Comparison of ENCODE assay signal across 8 mouse cellular contexts in the genomic region with DNA sequence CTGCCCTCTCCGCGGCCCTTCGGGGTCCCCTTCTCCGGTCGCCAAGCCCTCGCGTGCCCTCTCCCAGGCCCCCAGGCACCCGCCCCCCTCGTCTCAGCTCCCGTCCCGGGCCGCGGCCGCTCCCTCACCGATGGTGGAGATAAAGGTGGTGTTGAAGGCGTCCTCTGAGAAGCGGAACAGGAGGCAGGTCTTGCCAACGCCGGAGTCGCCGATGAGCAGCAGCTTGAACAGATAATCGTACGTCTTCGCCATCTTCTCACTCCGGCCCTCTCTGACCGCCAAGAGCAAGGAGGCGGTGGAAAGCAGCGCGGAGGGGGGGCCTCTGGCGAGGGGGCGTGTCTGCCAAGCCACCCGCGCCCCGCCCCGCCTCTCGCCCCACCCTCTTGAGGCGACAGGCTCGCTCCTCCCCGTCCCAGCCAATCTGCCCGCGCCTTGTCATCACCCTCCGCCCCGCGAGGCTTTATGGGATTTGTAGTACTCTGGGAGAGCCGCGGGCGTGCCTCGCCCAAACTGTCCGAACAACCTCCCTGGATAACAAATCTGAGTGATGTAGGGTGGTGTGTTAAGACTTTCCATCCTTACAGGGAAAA. TPM values are rescaled to one million over a fixed set of nuclear protein-coding genes. Genes with fewer than 3 reads are reported as not detected.
DNase-seq lines count a peak whose midpoint lies in the region; ATAC-seq and TF ChIP-seq lines count a peak whose summit lies in the region.

A gene (minus strand): TSS at position 306 of the 590 bp plus-strand sequence.

- 0 out of 2 replicates have a peak, but pooled peaks have one; percentile 33 for TF ChIP-seq EP300 in heart, adult 2 months (IDR thresholded peaks at IDR 0.05; ENCODE audit: insufficient read depth, low read depth, low read length)

- peak within 1 kb of the TSS; percentile 84 for H3K27ac ChIP-seq in embryonic facial prominence, embryonic 14.5 days (replicated peaks; ENCODE audit: low read depth, low read length)
- peak within 1 kb of the TSS; percentile 81 for H3K27ac ChIP-seq in heart, adult 2 months
- peak within 1 kb of the TSS; percentile 74 for H3K27ac ChIP-seq in limb, embryonic 13.5 days
- H3K27ac ChIP-seq in midbrain, embryonic 16.5 days (ENCODE audit: low read length): peak within 1 kb of the TSS; percentile 93

- H3K4me1 ChIP-seq in embryonic facial prominence, embryonic 14.5 days (ENCODE audit: control insufficient read depth, insufficient read depth, low read length): peaks cover 16% of the 10 kb centered on the region
- peaks cover 15% of the 10 kb centered on the region for H3K4me1 ChIP-seq in heart, adult 2 months (ENCODE audit: control insufficient read depth, insufficient read depth, low read length)
- H3K4me1 ChIP-seq in limb, embryonic 13.5 days: peaks cover 21% of the 10 kb centered on the region
- peaks cover 21% of the 10 kb centered on the region for H3K4me1 ChIP-seq in midbrain, embryonic 16.5 days (ENCODE audit: control insufficient read depth, insufficient read depth, low read length)

- H3K9ac ChIP-seq in embryonic facial prominence, embryonic 14.5 days (ENCODE audit: low read depth, low read length): peak within 1 kb of the TSS; percentile 94
- H3K9ac ChIP-seq in heart, adult 2 months (ENCODE audit: low read depth, low read length): peak within 1 kb of the TSS; percentile 89
- peak within 1 kb of the TSS; percentile 92 for H3K9ac ChIP-seq in limb, embryonic 13.5 days
- H3K9ac ChIP-seq in midbrain, embryonic 16.5 days (ENCODE audit: low read depth, low read length): peak within 1 kb of the TSS; percentile 95

- H3K9me3 ChIP-seq in embryonic facial prominence, embryonic 14.5 days (ENCODE audit: control insufficient read depth, low read length): no peaks in the 10 kb centered on the region
- H3K9me3 ChIP-seq in limb, embryonic 13.5 days: no peaks in the 10 kb centered on the region
- H3K9me3 ChIP-seq in midbrain, embryonic 16.5 days (replicated peaks; ENCODE audit: control insufficient read depth, low read length, poor library complexity, severe bottlenecking): no peaks in the 10 kb centered on the region

- H3K36me3 ChIP-seq in embryonic facial prominence, embryonic 14.5 days (ENCODE audit: control insufficient read depth, insufficient read depth, low read length): no peaks in the 10 kb centered on the region
- H3K36me3 ChIP-seq in heart, adult 2 months (ENCODE audit: control insufficient read depth, insufficient read depth, low read length): peaks cover 24% of the 10 kb centered on the region
- H3K36me3 ChIP-seq in limb, embryonic 13.5 days: no peaks in the 10 kb centered on the region
- H3K36me3 ChIP-seq in midbrain, embryonic 16.5 days (ENCODE audit: control insufficient read depth, insufficient read depth, low read length): no peaks in the 10 kb centered on the region

- peak within 1 kb of the TSS; percentile 95 for H3K4me3 ChIP-seq in embryonic facial prominence, embryonic 14.5 days (ENCODE audit: low read depth, low read length)
- peak within 1 kb of the TSS; percentile 78 for H3K4me3 ChIP-seq in heart, adult 2 months
- H3K4me3 ChIP-seq in limb, embryonic 13.5 days: peak within 1 kb of the TSS; percentile 90
- peak within 1 kb of the TSS; percentile 94 for H3K4me3 ChIP-seq in midbrain, embryonic 16.5 days (ENCODE audit: low read depth, low read length)

- H3K4me2 ChIP-seq in embryonic facial prominence, embryonic 14.5 days (ENCODE audit: low read depth, low read length): peak within 1 kb of the TSS; percentile 88
- H3K4me2 ChIP-seq in limb, embryonic 13.5 days (replicated peaks): peak within 1 kb of the TSS; percentile 90
- peak within 1 kb of the TSS; percentile 90 for H3K4me2 ChIP-seq in midbrain, embryonic 16.5 days (ENCODE audit: low read length)

- peak; percentile 96 for DNase-seq in 3T3-L1 (ENCODE audit: low read depth, low spot score)
- peak; percentile 90 to 96 for DNase-seq in adrenal gland, postnatal 4 days (ENCODE audit: low spot score in 2 of 2)
- peak; percentile 99 for DNase-seq in embryonic facial prominence, embryonic 14.5 days (ENCODE audit: low spot score)
- DNase-seq in heart, adult 2 months: peak; percentile 96 to 97
- DNase-seq in kidney, adult 8-10 months: peak; percentile 95 to 96
- DNase-seq in spleen, postnatal 10 days (ENCODE audit: low spot score in 2 of 2): peak; percentile 94 to 99

- WGBS in embryonic facial prominence, embryonic 14.5 days: under 1% methylated on average over 46 of the region's 49 CpGs
- WGBS in heart, adult 2 months: 1% methylated on average over 49 of the region's 49 CpGs
- WGBS in limb, embryonic 13.5 days: under 1% methylated on average over 48 of the region's 49 CpGs
- WGBS in midbrain, embryonic 16.5 days: under 1% methylated on average over 39 of the region's 49 CpGs

- H3K27me3 ChIP-seq in embryonic facial prominence, embryonic 14.5 days (replicated peaks; ENCODE audit: control insufficient read depth, insufficient read depth, low read length): no peaks in the 10 kb centered on the region
- 0 out of 2 replicates have a peak, but pooled peaks cover 1% of the 10 kb centered on the region for H3K27me3 ChIP-seq in heart, adult 2 months (ENCODE audit: control insufficient read depth, insufficient read depth, low read length)
- no peaks in the 10 kb centered on the region for H3K27me3 ChIP-seq in limb, embryonic 13.5 days
- H3K27me3 ChIP-seq in midbrain, embryonic 16.5 days (ENCODE audit: control insufficient read depth, insufficient read depth, low read depth, low read length): no peaks in the 10 kb centered on the region

- H3K79me2 ChIP-seq in heart, adult 2 months (replicated peaks; ENCODE audit: control insufficient read depth, insufficient read depth, low read length): no peaks in the 10 kb centered on the region; the same call in 1 of the 2 replicates

- TF ChIP-seq CTCF in heart, adult 2 months (IDR thresholded peaks at IDR 0.05): no peak

- TF ChIP-seq POLR2A in heart, adult 2 months (IDR thresholded peaks at IDR 0.05; ENCODE audit: insufficient read depth, low read depth, low read length): peak; percentile 91

- peak; percentile 100 for ATAC-seq in embryonic facial prominence, embryonic 14.5 days (ENCODE audit: low read depth)
- ATAC-seq in limb, embryonic 13.5 days (ENCODE audit: low FRiP score, low read depth): peak; percentile 99
- peak; percentile 99 for ATAC-seq in midbrain, embryonic 16.5 days

- intact Hi-C loops in heart, adult 2 months (cut with DNase I): loop anchor here (2.0 to 5.0 kb wide), 3 partner anchors 25 to 85 kb away; a partner anchor contains a TSS

RNA-seq across cellular contexts. Expression of the gene that starts here (rescaled TPM):
- 10 to 100 TPM; 27.5 to 28.2 TPM for total RNA-seq in adrenal gland, postnatal 4 days (2021)
- 15.9 and 17.7 TPM in 2 replicates for polyA plus RNA-seq in embryonic facial prominence, embryonic 14.5 days (2014; fragmentation: Nextera tagmentation; extraction: Ambion mirVana)
- 1 to 10 TPM; 8.5 to 9.8 TPM for total RNA-seq in heart, adult 2 months (2021)
- polyA plus RNA-seq in heart, adult 2 months (2012; rRNA removed): 5.5 and 10.0 TPM in 2 replicates
- polyA plus RNA-seq in limb, embryonic 13.5 days (2015; fragmentation: Nextera tagmentation; extraction: Ambion mirVana): 17.7 and 18.4 TPM in 2 replicates
- polyA plus RNA-seq in midbrain, embryonic 16.5 days (2015; fragmentation: Nextera tagmentation; extraction: Ambion mirVana): 29.4 and 30.7 TPM in 2 replicates

Comparison
In these comparisons a context has a peak if more than half of its experiments do, and no peak if none do; other contexts are left out.
1. Peak in every context shown above with its lines: DNase-seq, ATAC-seq, H3K4me3 ChIP-seq and H3K27ac ChIP-seq.